Mouse (Mus musculus): ENCODE measurements at regions not wholly inside any gene's neighbourhood (a gene's known extent, or its start where the extent isn't known, plus 50 kb on each side); places are given as distances from the start of the nearest gene placed in this dataset.

DNA sequence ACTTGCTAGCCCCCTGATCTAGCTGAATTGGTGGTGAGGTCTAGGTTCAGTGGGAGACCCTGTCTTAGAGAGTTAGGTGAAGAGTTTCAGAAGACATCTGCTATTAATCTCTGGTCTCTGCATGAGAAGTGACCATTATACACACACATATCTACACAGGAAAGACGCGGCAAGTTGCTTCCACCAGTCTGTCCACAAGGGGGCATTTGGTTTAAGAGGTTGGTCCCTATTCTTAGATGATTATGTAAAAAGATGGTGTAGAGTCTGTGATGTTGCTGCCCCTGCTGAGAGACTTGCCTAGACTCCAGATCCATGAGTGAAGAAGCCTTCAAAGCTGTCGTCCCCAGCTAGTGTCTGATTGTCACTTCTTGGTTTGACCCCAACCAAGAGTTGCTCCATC is 425.5 kb downstream of the Etnk1 start:
- Histone ChIP-seq H3K27me3 (replicated peaks; ENCODE audit: control insufficient read depth, insufficient read depth, low read length) (no peaks in the 10 kb centered on the region), H3K4me1 (ENCODE audit: control insufficient read depth, insufficient read depth, low read length) (no peaks in the 10 kb centered on the region), H3K9ac (ENCODE audit: low read length) (no peak overlapping the region), H3K9me3 (replicated peaks; ENCODE audit: control insufficient read depth, low read length) (no peaks in the 10 kb centered on the region), H3K4me2 (ENCODE audit: low read length) (no peak overlapping the region), H3K4me3 (ENCODE audit: low read depth, low read length) (no peak overlapping the region), H3K27ac (ENCODE audit: low read depth, low read length) (no peak overlapping the region), H3K36me3 (ENCODE audit: control insufficient read depth, insufficient read depth, low read length) (no peaks in the 10 kb centered on the region)
- DNase-seq (ENCODE audit: low spot score) (no peak), ATAC-seq (no peak)
- 87% methylated on average over 3 of the region's 3 CpGs for WGBS

- Histone ChIP-seq H3K27me3 (replicated peaks; ENCODE audit: control insufficient read depth, insufficient read depth, low read length) (no peaks in the 10 kb centered on the region), H3K4me3 (ENCODE audit: low read depth, low read length) (no peak overlapping the region), H3K4me2 (ENCODE audit: low read length) (no peak overlapping the region), H3K27ac (ENCODE audit: low read depth, low read length) (no peak overlapping the region), H3K9ac (ENCODE audit: low read length) (no peak overlapping the region), H3K4me1 (ENCODE audit: control insufficient read depth, insufficient read depth, low read length) (no peaks in the 10 kb centered on the region), H3K36me3 (ENCODE audit: control insufficient read depth, insufficient read depth, low read length) (no peaks in the 10 kb centered on the region), H3K9me3 (replicated peaks; ENCODE audit: control insufficient read depth, low read length) (no peaks in the 10 kb centered on the region)
- ATAC-seq (0 out of 2 replicates have a peak, but pooled peaks have one; percentile 7), DNase-seq (ENCODE audit: low spot score) (peak; percentile 60)
- 10% methylated on average over 2 of the region's 2 CpGs for WGBS
These were observed 428.5 kb downstream of the Etnk1 start for GRCm38 (mm10) chr6:143595486-143595885.

- Histone ChIP-seq H3K4me2 (ENCODE audit: low read length) (no peak overlapping the region), H3K36me3 (ENCODE audit: control insufficient read depth, insufficient read depth, low read length) (no peaks in the 10 kb centered on the region), H3K9me3 (replicated peaks; ENCODE audit: control insufficient read depth, low read length) (no peaks in the 10 kb centered on the region), H3K27ac (ENCODE audit: low read depth, low read length) (no peak overlapping the region), H3K9ac (ENCODE audit: low read length) (no peak overlapping the region), H3K4me3 (ENCODE audit: low read depth, low read length) (no peak overlapping the region), H3K27me3 (replicated peaks; ENCODE audit: control insufficient read depth, insufficient read depth, low read length) (no peaks in the 10 kb centered on the region), H3K4me1 (ENCODE audit: control insufficient read depth, insufficient read depth, low read length) (no peaks in the 10 kb centered on the region)
- WGBS: 57% methylated on average over 3 of the region's 3 CpGs
- ATAC-seq (no peak), DNase-seq (ENCODE audit: low spot score) (peak; percentile 44)
These were observed 430.4 kb downstream of the Etnk1 start for GRCm38 (mm10) chr6:143597414-143597813.

GRCm38 (mm10) chr6:143598916-143599315 is 431.9 kb downstream of the Etnk1 start:
- WGBS: 88% methylated on average over 4 of the region's 4 CpGs
- Histone ChIP-seq H3K9me3 (replicated peaks; ENCODE audit: control insufficient read depth, low read length) (no peaks in the 10 kb centered on the region), H3K36me3 (ENCODE audit: control insufficient read depth, insufficient read depth, low read length) (no peaks in the 10 kb centered on the region), H3K9ac (ENCODE audit: low read length) (no peak overlapping the region), H3K4me2 (ENCODE audit: low read length) (no peak overlapping the region), H3K4me3 (ENCODE audit: low read depth, low read length) (no peak overlapping the region), H3K27ac (ENCODE audit: low read depth, low read length) (no peak overlapping the region), H3K27me3 (replicated peaks; ENCODE audit: control insufficient read depth, insufficient read depth, low read length) (no peaks in the 10 kb centered on the region), H3K4me1 (ENCODE audit: control insufficient read depth, insufficient read depth, low read length) (no peaks in the 10 kb centered on the region)
- ATAC-seq (no peak), DNase-seq (ENCODE audit: low spot score) (no peak)

DNA sequence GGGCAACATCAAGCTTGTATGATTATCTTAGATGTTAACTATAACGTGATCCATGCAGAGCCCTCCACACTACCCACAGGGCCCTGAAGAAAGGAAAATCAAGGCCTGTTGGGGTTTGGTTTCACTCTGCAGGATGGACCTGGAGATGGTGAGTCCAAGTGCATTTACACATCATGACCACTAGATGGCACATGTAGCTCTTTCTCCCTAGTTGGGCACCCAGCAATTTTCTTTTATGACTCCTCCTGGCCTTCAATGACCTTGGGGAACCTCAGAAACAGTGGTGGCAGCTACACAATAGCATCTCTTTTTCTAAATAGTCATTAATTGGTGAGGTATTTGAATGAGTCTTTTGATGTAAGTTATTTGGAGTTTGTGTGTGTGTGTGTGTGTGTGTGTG is 442.1 kb downstream of the Etnk1 start:
- DNase-seq (ENCODE audit: low spot score) (peak; percentile 59), ATAC-seq (peak; percentile 42; the same call in 1 of the 2 replicates)
- Histone ChIP-seq H3K27ac (ENCODE audit: low read depth, low read length) (no peak overlapping the region), H3K4me3 (ENCODE audit: low read depth, low read length) (no peak overlapping the region), H3K4me2 (ENCODE audit: low read length) (no peak overlapping the region), H3K27me3 (replicated peaks; ENCODE audit: control insufficient read depth, insufficient read depth, low read length) (no peaks in the 10 kb centered on the region), H3K4me1 (ENCODE audit: control insufficient read depth, insufficient read depth, low read length) (no peaks in the 10 kb centered on the region), H3K9ac (ENCODE audit: low read length) (no peak overlapping the region), H3K36me3 (ENCODE audit: control insufficient read depth, insufficient read depth, low read length) (no peaks in the 10 kb centered on the region), H3K9me3 (replicated peaks; ENCODE audit: control insufficient read depth, low read length) (no peaks in the 10 kb centered on the region)
- WGBS: 83% methylated on average over 1 of the region's 1 CpGs

DNA sequence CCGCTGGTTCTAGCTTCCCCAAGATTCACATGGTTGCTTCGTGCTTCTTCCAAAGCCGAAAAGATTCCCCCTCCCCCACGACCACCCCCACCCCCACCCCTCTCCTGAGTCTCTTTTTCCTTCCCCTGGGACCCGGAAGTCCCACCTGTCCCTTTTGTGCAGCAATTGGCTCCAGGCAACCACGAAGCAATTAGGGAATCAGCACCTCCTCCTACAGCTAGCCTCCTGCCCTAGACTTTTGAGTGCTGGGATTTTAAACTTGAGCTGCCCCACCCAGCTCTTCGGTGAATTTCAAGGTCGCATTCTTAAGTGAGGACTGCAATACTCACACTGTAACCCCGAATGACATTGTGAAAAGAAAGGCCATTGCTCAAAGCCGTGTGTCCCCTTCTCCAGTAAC is 445.9 kb downstream of the Etnk1 start:
- H3K4me1 ChIP-seq (ENCODE audit: control insufficient read depth, insufficient read depth, low read length): no peaks in the 10 kb centered on the region
- DNase-seq (ENCODE audit: low spot score): no peak
- H3K9me3 ChIP-seq (replicated peaks; ENCODE audit: control insufficient read depth, low read length): no peaks in the 10 kb centered on the region
- no peak for ATAC-seq
- H3K9ac ChIP-seq (ENCODE audit: low read length): no peak overlapping the region
- H3K36me3 ChIP-seq (ENCODE audit: control insufficient read depth, insufficient read depth, low read length): no peaks in the 10 kb centered on the region
- no peak overlapping the region for H3K4me2 ChIP-seq (ENCODE audit: low read length)
- H3K4me3 ChIP-seq (ENCODE audit: low read depth, low read length): no peak overlapping the region
- no peaks in the 10 kb centered on the region for H3K27me3 ChIP-seq (replicated peaks; ENCODE audit: control insufficient read depth, insufficient read depth, low read length)
- WGBS: 74% methylated on average over 10 of the region's 10 CpGs
- no peak overlapping the region for H3K27ac ChIP-seq (ENCODE audit: low read depth, low read length)

- no peak overlapping the region for H3K4me2 ChIP-seq (ENCODE audit: low read length)
- H3K36me3 ChIP-seq (ENCODE audit: control insufficient read depth, insufficient read depth, low read length): no peaks in the 10 kb centered on the region
- ATAC-seq (no peak), DNase-seq (ENCODE audit: low spot score) (no peak)
- no peaks in the 10 kb centered on the region for H3K9me3 ChIP-seq (replicated peaks; ENCODE audit: control insufficient read depth, low read length)
- WGBS: 56% methylated on average over 11 of the region's 11 CpGs
- no peak overlapping the region for H3K4me3 ChIP-seq (ENCODE audit: low read depth, low read length)
- no peak overlapping the region for H3K9ac ChIP-seq (ENCODE audit: low read length)
- no peaks in the 10 kb centered on the region for H3K27me3 ChIP-seq (replicated peaks; ENCODE audit: control insufficient read depth, insufficient read depth, low read length)
- no peak overlapping the region for H3K27ac ChIP-seq (ENCODE audit: low read depth, low read length)
- H3K4me1 ChIP-seq (ENCODE audit: control insufficient read depth, insufficient read depth, low read length): no peaks in the 10 kb centered on the region
These were observed 447.5 kb downstream of the Etnk1 start for GRCm38 (mm10) chr6:143614431-143614987.

DNA sequence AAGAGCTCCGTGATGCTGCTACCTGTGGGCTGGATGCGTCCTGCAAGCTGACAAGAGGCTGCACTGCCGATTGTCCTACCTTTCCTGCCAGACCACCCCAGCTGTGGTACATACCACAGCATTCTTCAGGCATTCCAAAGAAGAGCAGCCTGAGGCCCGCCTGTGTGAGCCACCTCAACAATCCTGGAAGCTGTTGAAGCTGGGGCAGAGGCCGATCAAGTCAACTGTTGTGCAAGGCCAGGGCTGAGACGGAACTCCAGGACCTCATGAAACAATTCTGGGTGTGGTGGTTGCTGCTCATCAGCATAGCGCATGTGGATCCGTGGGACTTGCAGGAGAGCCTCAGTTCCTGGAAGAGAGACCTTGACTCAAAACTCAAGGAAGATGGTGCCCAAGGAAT is 448.3 kb downstream of the Etnk1 start:
- DNase-seq (ENCODE audit: low spot score) (no peak), ATAC-seq (no peak)
- H3K4me3 ChIP-seq (ENCODE audit: low read depth, low read length): no peak overlapping the region
- H3K9ac ChIP-seq (ENCODE audit: low read length): no peak overlapping the region
- no peak overlapping the region for H3K27ac ChIP-seq (ENCODE audit: low read depth, low read length)
- 86% methylated on average over 8 of the region's 8 CpGs for WGBS
- H3K4me2 ChIP-seq (ENCODE audit: low read length): no peak overlapping the region
- H3K27me3 ChIP-seq (replicated peaks; ENCODE audit: control insufficient read depth, insufficient read depth, low read length): no peaks in the 10 kb centered on the region
- no peaks in the 10 kb centered on the region for H3K9me3 ChIP-seq (replicated peaks; ENCODE audit: control insufficient read depth, low read length)
- no peaks in the 10 kb centered on the region for H3K36me3 ChIP-seq (ENCODE audit: control insufficient read depth, insufficient read depth, low read length)
- H3K4me1 ChIP-seq (ENCODE audit: control insufficient read depth, insufficient read depth, low read length): no peaks in the 10 kb centered on the region

- WGBS: 90% methylated on average over 4 of the region's 4 CpGs
- H3K9me3 ChIP-seq (replicated peaks; ENCODE audit: control insufficient read depth, low read length): no peaks in the 10 kb centered on the region
- H3K4me1 ChIP-seq (ENCODE audit: control insufficient read depth, insufficient read depth, low read length): no peaks in the 10 kb centered on the region
- no peak for ATAC-seq
- H3K36me3 ChIP-seq (ENCODE audit: control insufficient read depth, insufficient read depth, low read length): no peaks in the 10 kb centered on the region
- no peaks in the 10 kb centered on the region for H3K27me3 ChIP-seq (replicated peaks; ENCODE audit: control insufficient read depth, insufficient read depth, low read length)
- H3K27ac ChIP-seq (ENCODE audit: low read depth, low read length): no peak overlapping the region
- H3K4me2 ChIP-seq (ENCODE audit: low read length): no peak overlapping the region
- no peak for DNase-seq (ENCODE audit: low spot score)
- H3K9ac ChIP-seq (ENCODE audit: low read length): no peak overlapping the region
- no peak overlapping the region for H3K4me3 ChIP-seq (ENCODE audit: low read depth, low read length)
These were observed 449.4 kb downstream of the Etnk1 start for GRCm38 (mm10) chr6:143616386-143616785.
